Mouse (Mus musculus) kidney, adult 18-20 months (tissue): ENCODE measurements at regions not wholly inside any gene's neighbourhood (a gene's known extent, or its start where the extent isn't known, plus 50 kb on each side); places are given as distances from the start of the nearest gene placed in this dataset.
"Not testable (repeated sequence)": the region's sequence is repeated elsewhere in the genome, so short reads cannot be mapped to it uniquely, and the experiment has no call there.

Experiments
- DNase-seq: peaks from one replicate; pipeline ENCODE4 v3.0.0; 2021

- not testable (repeated sequence) for DNase-seq
These were observed 461.1 kb downstream of the Gm21863 start for GRCm38 (mm10) chr12:20415397-20415796.

GRCm38 (mm10) chr12:20426359-20426758, 472.1 kb downstream of the Gm21863 start:
- not testable (repeated sequence) for DNase-seq

- peak; percentile 20 for DNase-seq
These were observed 510.3 kb downstream of the Gm21863 start for GRCm38 (mm10) chr12:20464585-20464984.
